Mouse (Mus musculus): Measurements from ENCODE around the gene B230307C23Rik. TPM values are rescaled to one million over a fixed set of nuclear protein-coding genes. Genes with fewer than 3 reads are reported as not detected.
A peak's percentile ranks its signal among the peaks of the same experiment; 100 is the strongest.

The B230307C23Rik gene
- 21.9 and 22.3 TPM in 2 replicates for polyA plus RNA-seq (2015; fragmentation: Nextera tagmentation; extraction: Ambion mirVana)

DNA sequence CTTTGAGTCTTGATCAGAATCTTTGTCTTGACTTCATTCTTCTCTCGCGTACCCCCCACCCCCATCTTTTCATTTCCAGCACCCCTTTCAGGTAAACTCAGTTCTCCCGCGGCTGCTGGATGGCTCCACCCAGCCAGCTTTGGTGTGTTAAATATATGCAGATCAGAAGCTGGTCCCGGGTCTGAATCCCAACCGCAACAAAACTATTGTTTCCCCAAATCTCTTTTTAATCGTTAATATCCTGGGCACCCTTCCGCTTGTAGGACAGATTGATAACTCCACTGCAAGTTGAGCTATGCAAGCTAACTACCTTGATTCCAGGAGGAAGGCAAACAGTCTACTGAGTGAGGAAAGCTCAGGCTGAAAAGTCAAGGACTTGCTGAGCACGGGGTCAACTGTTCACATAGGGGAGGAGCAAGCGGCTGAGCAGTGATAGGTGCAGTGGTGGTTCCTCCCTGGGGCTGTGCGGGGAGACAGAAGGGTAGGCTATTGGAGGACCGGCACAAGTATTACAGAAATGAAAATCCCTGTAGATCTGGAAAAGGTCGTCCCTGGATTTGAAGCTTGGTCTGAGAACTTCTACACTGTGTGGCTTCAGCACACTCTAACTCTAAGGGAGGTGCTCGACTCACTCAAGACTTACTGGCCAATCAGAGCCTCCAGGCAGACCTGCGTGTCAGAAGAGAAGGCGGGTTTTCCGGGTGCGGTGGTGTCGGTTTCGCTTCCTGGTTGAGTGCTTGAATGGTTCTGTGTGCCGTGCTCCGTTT, at the start of gene B230307C23Rik:
Gene B230307C23Rik, plus strand, starts transcription at position 700 of the 767 bp plus-strand sequence.
- 0 out of 2 replicates have a peak, but pooled peaks cover 4% of the 10 kb centered on the region for H3K9me3 ChIP-seq
- peak within 1 kb of the TSS; percentile 57 for H3K4me3 ChIP-seq
- H3K4me1 ChIP-seq (replicated peaks) = peaks cover 16% of the 10 kb centered on the region
- 3% methylated on average over 22 of the region's 22 CpGs for WGBS
- H3K27me3 ChIP-seq = 0 out of 2 replicates have a peak, but pooled peaks cover 2% of the 10 kb centered on the region
- H3K36me3 ChIP-seq = peaks cover 14% of the 10 kb centered on the region
- H3K27ac ChIP-seq = peak within 1 kb of the TSS; percentile 66
- H3K4me2 ChIP-seq = peak within 1 kb of the TSS; percentile 83
- ATAC-seq (ENCODE audit: low FRiP score) = peak; percentile 99
- H3K9ac ChIP-seq = peak within 1 kb of the TSS; percentile 70

GRCm38 (mm10) chr16:97948836-97949235, 48.3 kb upstream of the B230307C23Rik start:
- no peaks in the 10 kb centered on the region for H3K27me3 ChIP-seq
- H3K9me3 ChIP-seq = no peaks in the 10 kb centered on the region
- H3K27ac ChIP-seq = no peak overlapping the region
- WGBS = 89% methylated on average over 4 of the region's 4 CpGs
- no peaks in the 10 kb centered on the region for H3K4me1 ChIP-seq (replicated peaks)
- H3K9ac ChIP-seq = no peak overlapping the region
- H3K4me3 ChIP-seq = no peak overlapping the region
- peaks cover 63% of the 10 kb centered on the region for H3K36me3 ChIP-seq
- no peak overlapping the region for H3K4me2 ChIP-seq
- ATAC-seq (ENCODE audit: low FRiP score) = no peak

DNA sequence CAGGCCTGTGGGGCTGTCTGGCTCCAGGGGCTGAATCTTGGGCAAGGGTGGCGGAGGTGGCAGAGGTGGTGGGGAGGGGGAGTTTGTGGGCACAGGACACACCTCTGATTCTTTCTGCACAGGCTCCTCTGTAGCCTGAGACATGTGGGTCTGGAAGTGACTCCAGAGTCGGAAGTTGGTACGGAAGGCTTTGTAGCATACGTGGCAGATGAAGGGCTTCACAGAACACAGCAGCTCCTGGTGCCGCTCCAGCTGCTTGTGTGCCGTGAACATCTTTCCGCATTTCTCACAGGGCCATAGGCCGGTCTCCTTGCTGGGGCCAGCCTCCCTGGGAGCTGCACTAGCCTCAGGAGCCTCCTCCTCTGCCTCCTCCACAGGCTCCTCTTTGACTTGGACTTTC, 47.1 kb upstream of the B230307C23Rik start:
- Histone ChIP-seq H3K27me3 (no peaks in the 10 kb centered on the region), H3K9me3 (no peaks in the 10 kb centered on the region), H3K36me3 (peaks cover 66% of the 10 kb centered on the region), H3K4me1 (replicated peaks) (no peaks in the 10 kb centered on the region), H3K9ac (no peak overlapping the region), H3K27ac (no peak overlapping the region), H3K4me2 (no peak overlapping the region), H3K4me3 (no peak overlapping the region)
- no peak for ATAC-seq (ENCODE audit: low FRiP score)
- WGBS = 96% methylated on average over 8 of the region's 8 CpGs

- Histone ChIP-seq H3K4me3 (no peak overlapping the region), H3K9me3 (no peaks in the 10 kb centered on the region), H3K36me3 (peaks cover 77% of the 10 kb centered on the region), H3K4me2 (no peak overlapping the region), H3K4me1 (replicated peaks) (no peaks in the 10 kb centered on the region), H3K27me3 (no peaks in the 10 kb centered on the region), H3K9ac (no peak overlapping the region), H3K27ac (no peak overlapping the region)
- 92% methylated on average over 4 of the region's 4 CpGs for WGBS
- no peak for ATAC-seq (ENCODE audit: low FRiP score)
These were observed 44.7 kb upstream of the B230307C23Rik start for GRCm38 (mm10) chr16:97952371-97952770.

- no peaks in the 10 kb centered on the region for H3K9me3 ChIP-seq
- 91% methylated on average over 9 of the region's 9 CpGs for WGBS
- H3K9ac ChIP-seq = no peak overlapping the region
- no peak for ATAC-seq (ENCODE audit: low FRiP score)
- H3K4me1 ChIP-seq (replicated peaks) = 0 out of 2 replicates have a peak, but pooled peaks cover 2% of the 10 kb centered on the region
- H3K27ac ChIP-seq = no peak overlapping the region
- no peaks in the 10 kb centered on the region for H3K27me3 ChIP-seq
- H3K4me2 ChIP-seq = no peak overlapping the region
- H3K4me3 ChIP-seq = no peak overlapping the region
- peaks cover 77% of the 10 kb centered on the region for H3K36me3 ChIP-seq
These were observed 44.3 kb upstream of the B230307C23Rik start for GRCm38 (mm10) chr16:97952801-97953200.

- WGBS = 97% methylated on average over 2 of the region's 2 CpGs
- ATAC-seq (ENCODE audit: low FRiP score) = no peak
- Histone ChIP-seq H3K36me3 (peaks cover 77% of the 10 kb centered on the region), H3K4me3 (no peak overlapping the region), H3K9me3 (no peaks in the 10 kb centered on the region), H3K27ac (no peak overlapping the region), H3K4me2 (no peak overlapping the region), H3K27me3 (no peaks in the 10 kb centered on the region), H3K4me1 (replicated peaks) (0 out of 2 replicates have a peak, but pooled peaks cover 4% of the 10 kb centered on the region), H3K9ac (no peak overlapping the region)
These were observed 43.8 kb upstream of the B230307C23Rik start for GRCm38 (mm10) chr16:97953300-97953699.

DNA sequence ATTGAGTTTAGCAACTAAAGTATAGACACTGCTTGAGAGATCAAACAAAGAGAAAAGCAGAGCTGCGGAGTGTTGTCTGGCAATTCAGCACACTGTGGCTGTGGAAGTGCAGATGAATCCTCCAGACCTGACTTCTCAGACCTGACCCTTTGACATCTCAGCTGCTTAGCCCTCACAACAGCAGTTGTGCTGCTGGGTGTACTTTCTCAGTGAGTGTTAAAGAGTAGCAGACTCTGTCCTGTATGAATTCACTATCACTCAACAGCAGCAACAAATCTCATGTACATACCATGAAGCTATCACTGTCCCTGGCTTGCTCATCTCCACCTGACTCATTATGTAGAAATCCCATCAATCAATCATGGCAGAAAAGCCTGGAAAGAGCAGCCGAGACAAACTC, 41.1 kb upstream of the B230307C23Rik start:
- H3K36me3 ChIP-seq = peaks cover 54% of the 10 kb centered on the region
- WGBS = 77% methylated on average over 2 of the region's 2 CpGs
- no peaks in the 10 kb centered on the region for H3K27me3 ChIP-seq
- H3K27ac ChIP-seq = no peak overlapping the region
- H3K9me3 ChIP-seq = no peaks in the 10 kb centered on the region
- no peak for ATAC-seq (ENCODE audit: low FRiP score)
- no peak overlapping the region for H3K4me3 ChIP-seq
- H3K4me1 ChIP-seq (replicated peaks) = peaks cover 10% of the 10 kb centered on the region
- H3K4me2 ChIP-seq = no peak overlapping the region
- H3K9ac ChIP-seq = no peak overlapping the region

DNA sequence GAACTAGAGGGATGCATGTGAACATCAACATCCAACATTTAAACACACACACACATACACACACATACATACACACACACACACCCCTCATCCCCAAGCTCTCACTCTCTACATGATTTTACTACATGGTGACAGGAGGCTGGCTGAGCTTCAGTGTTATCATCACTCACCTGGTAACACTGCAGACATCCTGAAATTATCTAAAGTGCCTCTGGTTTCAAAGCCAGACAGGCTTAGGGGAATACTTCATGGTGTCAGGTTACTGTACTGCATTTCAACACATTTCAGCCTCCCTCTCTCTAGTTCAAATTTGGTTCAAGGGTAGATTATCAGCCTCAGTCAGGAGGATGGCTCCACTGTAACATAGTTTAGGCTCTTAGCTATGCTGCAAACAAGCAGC, 39.5 kb upstream of the B230307C23Rik start:
- Histone ChIP-seq H3K4me3 (no peak overlapping the region), H3K4me2 (no peak overlapping the region), H3K36me3 (peaks cover 38% of the 10 kb centered on the region), H3K9ac (no peak overlapping the region), H3K9me3 (no peaks in the 10 kb centered on the region), H3K27ac (no peak overlapping the region), H3K4me1 (replicated peaks) (peaks cover 16% of the 10 kb centered on the region), H3K27me3 (no peaks in the 10 kb centered on the region)
- no peak for ATAC-seq (ENCODE audit: low FRiP score)

- H3K4me2 ChIP-seq = no peak overlapping the region
- H3K4me1 ChIP-seq (replicated peaks) = peaks cover 20% of the 10 kb centered on the region
- no peak overlapping the region for H3K27ac ChIP-seq
- no peak for ATAC-seq (ENCODE audit: low FRiP score)
- no peaks in the 10 kb centered on the region for H3K27me3 ChIP-seq
- H3K36me3 ChIP-seq = peaks cover 31% of the 10 kb centered on the region
- H3K9ac ChIP-seq = no peak overlapping the region
- H3K9me3 ChIP-seq = no peaks in the 10 kb centered on the region
- no peak overlapping the region for H3K4me3 ChIP-seq
These were observed 38.6 kb upstream of the B230307C23Rik start for GRCm38 (mm10) chr16:97958401-97958973.

DNA sequence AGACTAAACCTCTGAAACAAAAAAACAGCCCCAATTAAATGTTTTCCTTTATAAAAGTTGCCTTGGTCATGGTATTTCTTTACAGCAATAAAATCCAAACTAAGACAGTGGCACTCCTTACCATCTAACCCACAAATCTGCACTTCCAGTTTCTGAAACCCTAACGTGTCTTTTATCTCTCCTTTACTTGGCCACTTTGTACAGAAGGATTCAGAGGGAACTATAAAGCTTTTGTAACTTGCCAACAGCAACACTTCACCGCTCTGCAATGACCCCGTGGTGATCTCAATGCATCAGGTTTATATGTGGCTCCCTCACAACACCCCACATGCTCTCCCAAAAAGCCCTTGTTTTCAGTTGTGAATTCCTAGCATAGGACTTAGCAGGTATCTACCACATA, 36.8 kb upstream of the B230307C23Rik start:
- no peaks in the 10 kb centered on the region for H3K27me3 ChIP-seq
- H3K4me1 ChIP-seq (replicated peaks) = peaks cover 20% of the 10 kb centered on the region
- no peak overlapping the region for H3K27ac ChIP-seq
- no peak for ATAC-seq (ENCODE audit: low FRiP score)
- peaks cover 14% of the 10 kb centered on the region for H3K36me3 ChIP-seq
- H3K9ac ChIP-seq = no peak overlapping the region
- H3K4me3 ChIP-seq = no peak overlapping the region
- H3K9me3 ChIP-seq = no peaks in the 10 kb centered on the region
- 93% methylated on average over 3 of the region's 3 CpGs for WGBS
- no peak overlapping the region; the same call in 1 of the 2 replicates for H3K4me2 ChIP-seq

DNA sequence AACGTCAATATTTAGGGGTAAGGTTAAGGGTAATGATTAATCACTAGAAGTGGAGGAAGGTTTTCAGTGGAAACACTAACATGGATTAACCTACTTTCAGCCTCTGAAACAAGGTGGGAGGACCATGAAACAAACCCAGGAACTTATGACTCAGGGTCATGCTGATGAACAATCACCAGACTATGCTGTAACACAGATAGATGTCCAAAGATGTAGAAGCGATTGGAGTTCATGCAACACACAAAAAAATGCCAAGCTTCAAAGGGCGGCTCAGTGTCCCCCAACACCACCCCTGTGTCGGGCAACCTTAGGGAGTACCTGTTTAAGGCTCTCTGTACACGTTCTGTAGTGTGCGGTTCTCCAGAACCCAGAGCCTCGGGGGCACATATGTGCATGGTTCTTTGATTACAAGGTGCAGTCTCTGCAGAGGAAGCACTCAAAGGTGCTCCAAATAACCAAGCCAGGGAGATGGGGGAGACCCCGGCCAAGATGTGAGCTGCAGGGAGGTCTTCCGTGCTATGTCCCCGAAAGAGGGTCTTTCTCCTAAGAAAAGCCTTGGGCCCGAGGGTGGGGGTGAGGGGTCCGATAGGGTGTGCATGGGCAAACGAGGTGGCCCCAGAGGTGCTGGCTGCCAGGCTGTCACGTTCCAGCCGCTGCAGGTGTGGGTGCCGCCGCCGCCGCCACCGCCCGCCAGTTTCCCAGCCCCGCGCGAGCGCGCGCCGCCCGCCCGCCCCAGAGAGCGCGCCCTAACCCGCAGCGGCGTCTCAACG, 35.5 kb upstream of the B230307C23Rik start:
- 9% methylated on average over 34 of the region's 36 CpGs for WGBS
- Histone ChIP-seq H3K27me3 (no peaks in the 10 kb centered on the region), H3K9me3 (no peaks in the 10 kb centered on the region), H3K4me1 (replicated peaks) (peaks cover 20% of the 10 kb centered on the region), H3K36me3 (peaks cover 2% of the 10 kb centered on the region), H3K4me2 (peak overlapping the region; percentile 90), H3K4me3 (peak overlapping the region; percentile 80), H3K9ac (peak overlapping the region; percentile 92), H3K27ac (peak overlapping the region; percentile 98)
- peak; percentile 52 for ATAC-seq (ENCODE audit: low FRiP score)

Data from hindbrain, embryonic 13.5 days (tissue).